Mouse (Mus musculus): ENCODE measurements at regions not wholly inside any gene's neighbourhood (a gene's known extent, or its start where the extent isn't known, plus 50 kb on each side); places are given as distances from the start of the nearest gene placed in this dataset.
"Not testable (repeated sequence)": the region's sequence is repeated elsewhere in the genome, so short reads cannot be mapped to it uniquely, and the experiment has no call there.

DNA sequence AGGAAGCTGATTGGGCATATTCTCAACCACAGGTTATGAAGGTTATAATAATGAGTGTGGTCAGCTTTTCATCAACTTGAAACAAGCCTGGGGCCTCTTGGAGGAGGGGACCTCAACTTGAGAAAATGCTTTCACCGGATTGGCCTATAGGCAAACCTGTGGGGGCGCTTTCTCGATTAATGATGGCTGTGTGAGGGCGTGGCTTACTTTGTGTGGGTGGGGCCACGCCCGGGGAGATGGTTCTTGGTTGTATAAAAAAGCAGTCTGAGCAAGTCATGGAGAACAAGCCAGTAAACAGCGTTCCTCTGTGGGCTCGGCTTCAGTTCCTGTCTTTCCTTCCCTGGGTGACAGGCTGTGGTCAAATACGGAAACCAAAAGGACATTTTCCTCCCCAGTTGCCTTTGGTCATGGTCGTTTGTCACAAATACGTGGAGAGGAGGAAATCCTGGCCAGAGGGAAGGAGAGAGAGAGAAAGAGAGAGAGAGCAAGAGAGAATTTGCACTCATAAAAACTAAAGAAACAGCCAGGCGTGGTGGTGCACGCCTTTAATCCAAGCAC lies 163.1 kb downstream of the Ifng start:
- DNase-seq (ENCODE audit: low read depth, low spot score) = no peak

DNA sequence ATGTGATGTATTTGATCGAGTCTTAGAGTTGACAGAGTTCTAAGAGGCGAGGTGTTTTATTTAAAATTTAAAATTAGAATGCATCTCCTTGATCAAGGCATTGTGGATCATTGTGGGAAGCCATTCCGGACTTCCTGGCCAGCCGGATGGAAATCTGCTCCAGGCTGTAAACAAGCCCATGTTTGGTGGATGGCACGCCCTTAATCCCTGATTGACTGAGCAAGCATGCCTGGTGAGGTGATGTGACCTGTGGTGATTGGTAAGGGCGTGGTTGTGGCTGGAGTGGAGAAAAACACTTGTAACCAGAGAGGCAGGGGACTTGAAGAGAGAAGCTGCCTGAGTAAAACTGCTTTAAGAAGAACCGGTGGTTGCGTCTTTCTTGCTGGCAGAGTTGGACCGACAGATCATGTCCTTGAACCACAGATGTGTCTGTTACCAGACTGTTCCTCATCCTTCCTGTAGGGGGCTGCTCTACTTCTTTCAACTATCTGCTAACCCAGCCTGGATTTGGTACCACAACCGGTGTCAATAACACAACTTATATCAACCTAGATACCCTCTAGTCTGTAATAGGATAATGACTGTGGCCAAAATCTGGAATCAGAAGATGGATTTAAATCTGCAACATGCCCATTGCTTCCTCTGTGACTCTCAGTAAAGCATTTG lies 164.4 kb downstream of the Ifng start:
- no peak for DNase-seq (ENCODE audit: low read depth, low spot score)

DNA sequence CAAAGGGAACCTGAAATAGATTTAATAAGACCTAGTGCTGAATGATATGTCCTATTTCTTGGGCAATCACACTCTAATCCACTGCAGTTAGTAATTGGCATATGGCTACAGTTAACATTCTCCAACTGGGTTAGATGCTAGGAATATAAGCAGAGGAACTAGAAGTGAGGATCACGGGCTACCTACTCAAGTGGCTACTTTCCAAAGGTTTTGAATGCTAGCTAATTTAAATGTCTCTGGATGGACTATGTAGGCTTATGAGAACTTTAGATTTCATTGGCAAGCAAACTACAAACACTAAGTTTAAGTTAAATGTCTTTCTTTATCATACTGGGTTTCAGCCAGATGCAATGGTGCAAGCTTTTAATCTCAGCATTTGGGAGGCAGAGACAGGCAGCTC lies 166.6 kb downstream of the Ifng start:
- DNase-seq (ENCODE audit: low read depth, low spot score) = no peak

- no peak for DNase-seq (ENCODE audit: low read depth, low spot score)
Observed at GRCm38 (mm10) chr10:118608376-118609145, 167.7 kb downstream of the Ifng start.

GRCm38 (mm10) chr10:118609157-118609556 lies 168.3 kb downstream of the Ifng start:
- no peak for DNase-seq (ENCODE audit: low read depth, low spot score)

DNA sequence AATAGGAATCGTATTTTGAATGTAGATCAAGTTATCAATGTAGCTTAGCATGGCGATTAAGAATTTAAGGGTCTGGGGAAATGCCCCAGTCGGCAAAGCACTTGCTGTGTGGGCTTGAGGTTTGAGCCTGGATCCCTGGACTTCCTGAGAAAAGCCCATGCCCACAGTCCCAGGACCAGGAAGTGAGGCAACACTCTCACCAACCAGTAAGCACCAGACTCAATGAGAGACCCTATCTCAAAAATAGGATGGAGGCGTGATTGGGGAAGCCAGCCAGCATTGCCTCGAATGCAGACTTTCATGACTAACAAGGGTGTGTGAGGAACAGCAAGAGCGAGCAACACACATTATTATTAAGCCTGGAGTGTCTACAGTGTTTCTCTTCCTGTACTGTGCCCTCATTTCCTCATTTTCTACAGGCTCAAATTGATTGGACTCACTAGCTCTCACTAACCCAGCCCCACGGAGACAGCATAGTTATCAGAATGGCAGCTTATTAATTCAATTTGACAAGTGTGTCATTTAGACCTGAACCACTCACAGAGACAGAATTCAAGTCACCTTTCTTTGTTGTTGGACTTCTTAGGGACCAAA lies 170.1 kb downstream of the Ifng start:
- DNase-seq (ENCODE audit: low read depth, low spot score) = no peak

- no peak for DNase-seq (ENCODE audit: low read depth, low spot score)
Observed at GRCm38 (mm10) chr10:118612091-118612490, 171.2 kb downstream of the Ifng start.

DNA sequence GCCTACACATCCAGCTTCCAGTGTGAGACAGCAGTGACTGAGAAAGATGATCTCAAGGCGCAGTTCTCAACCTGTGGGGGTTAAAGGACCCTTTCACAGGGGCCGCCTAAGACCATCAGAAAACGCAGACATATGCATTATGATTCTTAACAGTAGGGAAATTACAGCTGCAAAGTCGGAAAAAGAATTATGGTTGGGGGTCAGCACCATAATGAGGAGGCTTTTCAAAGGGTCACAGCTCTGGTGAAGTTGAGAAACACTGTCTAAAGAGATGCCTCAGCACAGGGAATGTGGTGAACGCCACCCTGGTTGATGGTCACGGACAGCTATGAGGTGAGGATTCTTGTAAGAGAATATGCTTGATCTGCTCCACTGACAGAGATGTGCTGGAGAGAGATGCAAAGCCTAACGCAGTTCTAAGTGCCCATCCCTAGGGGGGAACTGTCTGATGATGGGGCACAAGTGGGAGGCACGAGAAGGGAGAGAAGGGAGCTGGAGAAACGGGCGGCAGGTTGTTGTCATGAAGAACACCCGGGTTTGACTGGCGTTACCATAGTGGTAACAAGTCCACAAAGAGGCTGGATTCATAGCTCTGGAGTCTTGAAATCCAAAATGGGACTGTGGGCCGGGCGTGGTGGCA lies 172.3 kb downstream of the Ifng start:
- DNase-seq (ENCODE audit: low read depth, low spot score) = no peak

GRCm38 (mm10) chr10:118614251-118614865 lies 173.5 kb downstream of the Ifng start:
- DNase-seq (ENCODE audit: low read depth, low spot score) = no peak

- DNase-seq (ENCODE audit: low read depth, low spot score) = no peak
Observed at GRCm38 (mm10) chr10:118615131-118616020, 174.5 kb downstream of the Ifng start.

DNA sequence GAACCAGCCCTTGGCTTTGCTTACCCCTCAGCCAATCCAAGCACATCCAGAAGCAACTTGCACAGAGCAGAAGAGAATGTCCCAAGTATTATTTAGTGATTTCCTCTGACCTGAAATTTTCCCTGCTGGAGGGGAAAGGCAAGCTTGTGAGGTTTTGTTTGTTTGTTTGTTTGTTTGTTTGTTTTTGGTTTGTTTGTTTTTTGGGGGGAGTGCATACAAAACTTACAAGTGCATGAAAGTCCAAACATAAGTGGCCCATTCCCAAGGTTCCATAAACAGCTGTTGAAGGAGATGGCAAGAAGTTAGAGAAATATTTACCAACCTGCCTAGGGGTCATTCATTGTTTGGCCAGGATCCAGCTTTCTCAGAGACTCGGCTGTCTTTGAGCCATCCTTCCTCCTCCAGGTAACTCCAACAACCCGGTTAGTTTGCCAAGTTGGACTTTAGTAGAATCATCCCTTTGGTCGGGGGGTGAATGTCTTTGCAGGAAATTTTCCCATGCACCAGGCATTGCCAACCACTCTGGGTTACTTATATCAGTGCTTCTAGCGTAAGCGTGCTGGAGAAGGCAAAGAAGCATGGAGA lies 175.3 kb downstream of the Ifng start:
- no peak for DNase-seq (ENCODE audit: low read depth, low spot score)

GRCm38 (mm10) chr10:118617291-118618044 lies 176.6 kb downstream of the Ifng start:
- no peak for DNase-seq (ENCODE audit: low read depth, low spot score)

DNA sequence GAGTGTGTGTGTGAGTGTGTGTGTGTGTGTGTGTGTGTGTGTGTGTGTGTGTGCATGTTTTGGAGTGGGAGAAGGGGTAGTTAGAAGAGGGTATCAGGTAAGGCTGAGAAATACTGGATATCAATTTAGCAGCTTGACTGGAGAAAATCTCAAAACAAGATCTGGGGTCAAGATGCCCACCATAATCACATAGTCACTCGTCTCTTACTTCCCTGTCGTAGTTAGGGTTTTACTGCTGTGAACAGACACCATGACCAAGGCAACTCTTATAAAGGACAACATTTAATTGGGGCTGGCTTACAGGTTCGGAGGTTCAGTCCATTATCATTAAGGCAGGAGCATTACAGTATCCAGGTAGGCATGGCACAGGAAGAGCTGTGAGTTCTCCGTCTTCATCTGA lies 177.4 kb downstream of the Ifng start:
- not testable (repeated sequence) for DNase-seq (ENCODE audit: low read depth, low spot score)

- no peak for DNase-seq (ENCODE audit: low read depth, low spot score)
Observed at GRCm38 (mm10) chr10:118618766-118619600, 178.1 kb downstream of the Ifng start.

GRCm38 (mm10) chr10:118619601-118620000 lies 178.8 kb downstream of the Ifng start:
- no peak for DNase-seq (ENCODE audit: low read depth, low spot score)

DNA sequence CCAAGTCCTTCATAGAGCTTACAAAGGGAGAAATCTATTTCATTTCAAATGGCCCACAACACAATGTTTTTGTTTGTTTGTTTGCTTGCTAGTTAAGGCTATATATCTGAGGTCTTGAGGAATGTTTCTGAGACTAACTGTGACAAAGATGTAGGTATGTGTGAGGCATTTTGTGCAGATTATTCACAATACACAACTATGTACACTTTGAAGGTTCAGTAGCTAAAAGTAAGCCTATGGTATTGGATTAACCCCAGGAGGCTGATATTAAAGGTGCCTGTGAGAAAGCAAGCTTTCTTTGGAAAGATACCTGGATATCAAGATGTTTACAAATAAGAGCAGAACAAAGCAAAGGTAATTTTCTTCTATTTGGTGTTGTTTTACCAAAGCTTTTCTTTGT lies 179.8 kb downstream of the Ifng start:
- DNase-seq (ENCODE audit: low read depth, low spot score) = no peak

DNA sequence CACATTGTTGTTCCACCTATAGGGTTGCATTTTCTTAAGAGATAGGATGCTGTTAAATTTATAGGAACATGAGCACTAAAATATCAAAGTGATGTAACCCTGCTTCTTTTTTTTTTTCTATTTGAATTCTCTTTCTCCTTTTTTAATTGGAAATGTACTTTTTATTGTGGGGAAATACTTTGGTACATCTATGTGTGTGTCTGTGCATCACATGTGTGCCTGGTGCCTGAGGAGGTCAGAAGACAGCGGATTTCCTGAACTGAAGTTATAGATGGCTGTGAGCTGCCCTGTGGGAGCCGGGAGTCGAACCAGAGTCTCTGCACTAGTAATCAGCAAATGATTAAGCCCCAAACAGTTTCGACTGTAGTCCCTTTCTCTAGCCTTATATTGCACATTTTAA lies 180.7 kb downstream of the Ifng start:
- no peak for DNase-seq (ENCODE audit: low read depth, low spot score)

GRCm38 (mm10) chr10:118622131-118622530 lies 181.3 kb downstream of the Ifng start:
- no peak for DNase-seq (ENCODE audit: low read depth, low spot score)

DNA sequence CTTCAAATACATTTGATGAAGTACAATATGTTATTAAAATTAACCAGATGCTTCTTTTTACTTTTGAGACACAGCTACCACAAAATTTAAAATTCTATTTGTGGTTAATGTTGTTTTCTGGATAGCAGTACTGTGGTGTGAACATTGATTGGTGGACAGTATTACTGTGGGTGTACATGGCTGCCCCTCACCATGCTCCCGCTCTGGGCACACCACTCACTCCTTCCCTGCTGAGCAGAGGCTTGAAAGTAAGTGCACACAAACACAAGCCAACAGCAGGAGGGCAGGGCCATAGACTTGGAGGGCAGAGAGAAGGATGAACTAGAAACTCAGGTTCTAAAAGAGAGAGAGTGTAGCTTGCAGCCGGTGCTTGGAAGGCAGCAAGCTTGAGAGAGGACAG lies 182.1 kb downstream of the Ifng start:
- DNase-seq (ENCODE audit: low read depth, low spot score) = no peak
